10 mouse cellular contexts compared by ENCODE assay signal in the genomic region with DNA sequence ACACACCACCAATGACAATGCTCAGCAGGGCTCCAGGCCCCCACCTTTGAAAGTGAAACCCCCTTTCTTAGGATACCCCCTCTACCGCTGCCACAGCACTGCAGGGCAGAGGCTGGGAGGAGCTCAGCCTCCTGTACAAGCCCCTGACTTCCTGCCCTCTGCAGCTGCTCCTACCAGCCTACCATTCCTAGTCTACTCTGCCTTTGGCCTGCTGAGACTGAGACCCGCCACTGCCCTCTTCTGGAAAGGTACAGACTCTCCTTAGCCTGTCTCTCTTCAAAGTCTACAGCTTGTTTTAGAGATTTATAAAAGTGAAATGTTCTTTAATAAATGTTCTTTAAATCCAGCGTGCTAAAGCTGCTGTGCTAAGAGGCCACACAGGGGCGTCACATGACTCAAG. TPM values are rescaled to one million over a fixed set of nuclear protein-coding genes. Genes with fewer than 3 reads are reported as not detected.
DNase-seq lines count a peak whose midpoint lies in the region; ATAC-seq and TF ChIP-seq lines count a peak whose summit lies in the region.
"Had no signal": no experiment of that assay in that cellular context is flagged by ENCODE, and none has a peak within 500 bp of the region (broad histone marks: within the 10 kb centered on the region; RNA-seq: fewer than 3 reads in every experiment).

No protein-coding gene starts in this region.

- H3K27me3 ChIP-seq in heart, embryonic 14.5 days (ENCODE audit: control insufficient read depth, insufficient read depth, low read length) = no peaks in the 10 kb centered on the region
- H3K27me3 ChIP-seq in ES-Bruce4 (ENCODE audit: control insufficient read depth, insufficient read depth, low read length, poor library complexity, severe bottlenecking) = no peaks in the 10 kb centered on the region
- no peaks in the 10 kb centered on the region for H3K27me3 ChIP-seq in embryonic facial prominence, embryonic 11.5 days (ENCODE audit: control insufficient read depth, insufficient read depth, low read length)

- peaks cover 18% of the 10 kb centered on the region for H3K36me3 ChIP-seq in heart, embryonic 14.5 days (ENCODE audit: control insufficient read depth, insufficient read depth, low read length)
- no peaks in the 10 kb centered on the region for H3K36me3 ChIP-seq in ES-Bruce4 (ENCODE audit: control insufficient read depth, insufficient read depth, low read length, poor library complexity, severe bottlenecking)
- no peaks in the 10 kb centered on the region for H3K36me3 ChIP-seq in embryonic facial prominence, embryonic 11.5 days (replicated peaks; ENCODE audit: control insufficient read depth, insufficient read depth, low read depth, low read length)

- no peak overlapping the region for H3K4me2 ChIP-seq in heart, embryonic 14.5 days (ENCODE audit: low read length)
- H3K4me2 ChIP-seq in embryonic facial prominence, embryonic 11.5 days (ENCODE audit: low read depth, low read length) = no peak overlapping the region

- H3K27ac ChIP-seq in heart, embryonic 14.5 days (replicated peaks in 1 of 2; ENCODE audit: control insufficient read depth in 1 of 2, insufficient read depth in 1 of 2, low read depth in 2 of 2, low read length in 2 of 2) = peak overlapping the region; percentile 72 to 86
- H3K27ac ChIP-seq in ES-Bruce4 (ENCODE audit: insufficient read depth, low read length) = no peak overlapping the region
- peak overlapping the region; percentile 93 for H3K27ac ChIP-seq in embryonic facial prominence, embryonic 11.5 days (replicated peaks; ENCODE audit: low read depth, low read length)

- no peak for DNase-seq in heart, adult 11 months
- DNase-seq in embryonic facial prominence, embryonic 11.5 days (ENCODE audit: low spot score) = no peak
- DNase-seq in yolk sac, embryonic 10.5 days (ENCODE audit: low spot score) = no peak
- no peak for DNase-seq in layer of hippocampus, postnatal 25 days (ENCODE audit: extremely low spot score in 1 of 2, low spot score in 1 of 2)
- DNase-seq in layer of hippocampus, adult 9-11 months = no peak
- DNase-seq: cerebellum, adult 11 months; right cerebral cortex, postnatal 4 days had no signal

- peak overlapping the region; percentile 42; the same call in 1 of the 2 replicates for H3K9ac ChIP-seq in heart, embryonic 14.5 days (ENCODE audit: low read length)
- H3K9ac ChIP-seq in ES-Bruce4 (ENCODE audit: low read depth, poor library complexity, severe bottlenecking) = no peak overlapping the region
- no peak overlapping the region for H3K9ac ChIP-seq in embryonic facial prominence, embryonic 11.5 days (replicated peaks; ENCODE audit: low read length)

- no peak for TF ChIP-seq EP300 in ES-Bruce4 (IDR thresholded peaks at IDR 0.05; ENCODE audit: insufficient read depth, low read depth, low read length)

- no peak for TF ChIP-seq POLR2A in ES-Bruce4 (IDR thresholded peaks at IDR 0.05; ENCODE audit: insufficient read depth, low read length)

- no peak for ATAC-seq in heart, embryonic 14.5 days (ENCODE audit: insufficient number of reproducible peaks, insufficient read depth, low FRiP score, low read depth)
- no peak for ATAC-seq in embryonic facial prominence, embryonic 11.5 days (replicated peaks; ENCODE audit: insufficient number of reproducible peaks, low FRiP score, low TSS enrichment, low read depth)
- 0 out of 2 replicates have a peak, but pooled peaks have one; percentile 39 for ATAC-seq in megakaryocyte-erythroid progenitor cell, adult 5-6 weeks (replicated peaks; ENCODE audit: low FRiP score, low TSS enrichment, poor library complexity, severe bottlenecking)

- no peaks in the 10 kb centered on the region for H3K9me3 ChIP-seq in heart, embryonic 14.5 days (ENCODE audit: control insufficient read depth, low read length)
- H3K9me3 ChIP-seq in ES-Bruce4 (replicated peaks; ENCODE audit: control insufficient read depth, insufficient read depth, low read length, poor library complexity, severe bottlenecking) = no peaks in the 10 kb centered on the region
- no peaks in the 10 kb centered on the region for H3K9me3 ChIP-seq in embryonic facial prominence, embryonic 11.5 days (replicated peaks; ENCODE audit: control insufficient read depth, low read length)

- peaks cover 46 to 68% of the 10 kb centered on the region in 2 experiments for H3K4me1 ChIP-seq in heart, embryonic 14.5 days (ENCODE audit: control insufficient read depth in 2 of 2, insufficient read depth in 2 of 2, low read length in 2 of 2)
- no peaks in the 10 kb centered on the region for H3K4me1 ChIP-seq in ES-Bruce4 (ENCODE audit: control insufficient read depth, insufficient read depth, low read length)
- H3K4me1 ChIP-seq in embryonic facial prominence, embryonic 11.5 days (ENCODE audit: control insufficient read depth, insufficient read depth, low read length) = peaks cover 14% of the 10 kb centered on the region

- H3K4me3 ChIP-seq in heart, embryonic 14.5 days (ENCODE audit: control insufficient read depth in 1 of 2, insufficient read depth in 1 of 2, low read depth in 1 of 2, low read length in 2 of 2) = no peak overlapping the region
- no peak overlapping the region for H3K4me3 ChIP-seq in ES-Bruce4 (ENCODE audit: low read depth, low read length)
- H3K4me3 ChIP-seq in embryonic facial prominence, embryonic 11.5 days (ENCODE audit: low read depth, low read length) = no peak overlapping the region

- peak; percentile 32 for TF ChIP-seq CTCF in ES-Bruce4 (IDR thresholded peaks at IDR 0.05; ENCODE audit: low read depth, low read length)

- WGBS in heart, embryonic 14.5 days = 35% methylated on average over 4 of the region's 4 CpGs
- WGBS in embryonic facial prominence, embryonic 11.5 days = 52% methylated on average over 4 of the region's 4 CpGs

RNA-seq across cellular contexts. Expression of a gene that starts 22.3 kb away (rescaled TPM):
- polyA plus RNA-seq in heart, embryonic 14.5 days (2014; fragmentation: Nextera tagmentation; extraction: Ambion mirVana) = 93.4 and 96.2 TPM in 2 replicates
- 16.9 and 19.1 TPM in 2 replicates for polyA plus RNA-seq in ES-Bruce4 (2011; ENCODE audit: insufficient read depth, insufficient read length, low read depth, missing spikeins)
- 138 TPM in 2 replicates for polyA plus RNA-seq in embryonic facial prominence, embryonic 11.5 days (2014; fragmentation: Nextera tagmentation; extraction: Ambion mirVana)
- 24.6 and 28.1 TPM in 2 replicates for total RNA-seq in megakaryocyte-erythroid progenitor cell, adult 5-6 weeks (2014; fragmentation: Nextera tagmentation)
- total RNA-seq in megakaryocyte-erythroid progenitor cell, adult 5-6 weeks (2017) = 8.6 and 11.2 TPM in 2 replicates
- total RNA-seq in layer of hippocampus, postnatal 25 days (2021) = 10 to 100 TPM; 25.9 to 39.4 TPM

RNA-seq across cellular contexts. Expression of a gene that starts 30.1 kb away (rescaled TPM):
- 23.7 and 26.8 TPM in 2 replicates for polyA plus RNA-seq in heart, embryonic 14.5 days (2014; fragmentation: Nextera tagmentation; extraction: Ambion mirVana)
- 51.7 and 57.7 TPM in 2 replicates for polyA plus RNA-seq in ES-Bruce4 (2011; ENCODE audit: insufficient read depth, insufficient read length, low read depth, missing spikeins)
- polyA plus RNA-seq in embryonic facial prominence, embryonic 11.5 days (2014; fragmentation: Nextera tagmentation; extraction: Ambion mirVana) = 40.0 and 41.8 TPM in 2 replicates
- 3.0 and 8.8 TPM in 2 replicates for total RNA-seq in megakaryocyte-erythroid progenitor cell, adult 5-6 weeks (2014; fragmentation: Nextera tagmentation)
- 4.0 and 4.5 TPM in 2 replicates for total RNA-seq in megakaryocyte-erythroid progenitor cell, adult 5-6 weeks (2017)
- 10 to 100 TPM in 1 of 2 experiments, 1 to 10 TPM in 1; 8.9 to 12.4 TPM for total RNA-seq in layer of hippocampus, postnatal 25 days (2021)
